Mouse (Mus musculus) CH12.LX (cell line): ENCODE data around the gene Usp12.

Source experiments
- EP300 ChIP-seq: IDR thresholded peaks from 2 replicates; pipeline ENCODE4 v1.6.1; 2011; ENCODE audit warnings: low read length, improper control_type of control experiment
- NELFE ChIP-seq: IDR thresholded peaks from 2 replicates; pipeline ENCODE4 v1.6.1; 2011; ENCODE audit warnings: low read depth, low read length, improper control_type of control experiment
- POLR2A ChIP-seq: IDR thresholded peaks from 2 replicates; pipeline ENCODE4 v1.6.1; 2011; ENCODE audit warnings: low read depth, mild to moderate bottlenecking, improper control_type of control experiment, low read length
- USF1 ChIP-seq: IDR thresholded peaks from 2 replicates; pipeline ENCODE4 v1.6.1; 2014; ENCODE audit warnings: low read depth, mild to moderate bottlenecking, inconsistent platforms, low read length, improper control_type of control experiment
- USF2 ChIP-seq: conservative IDR thresholded peaks from 2 replicates; pipeline ENCODE4 v1.6.1; 2011; ENCODE audit warnings: low read depth, low read length, improper control_type of control experiment

DNA sequence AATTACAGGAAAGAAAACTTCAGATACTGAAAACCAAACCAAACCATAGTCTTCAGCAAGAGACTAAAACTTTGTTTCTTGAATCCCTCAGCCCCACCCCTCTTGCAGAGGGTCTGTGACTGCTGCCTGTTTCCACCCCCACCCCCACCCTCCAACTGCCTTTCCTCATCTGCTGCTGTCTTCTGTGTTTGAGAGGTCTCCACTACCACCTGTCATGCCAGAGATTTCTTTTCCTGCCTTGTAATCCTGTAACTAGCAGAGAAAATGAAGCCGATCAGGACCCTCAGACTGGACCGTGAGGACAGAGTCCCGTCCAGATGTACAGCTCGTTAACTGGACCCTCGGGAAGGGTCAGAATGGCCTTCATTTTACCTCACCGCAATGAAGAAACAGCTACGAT, 61.4 kb downstream of the Usp12 start:
- TF ChIP-seq POLR2A, result no peak
- no peak for TF ChIP-seq USF2
- no peak for TF ChIP-seq USF1
- TF ChIP-seq NELFE, result no peak
- no peak for TF ChIP-seq EP300
